Mouse (Mus musculus) hindbrain, embryonic 16.5 days (tissue): Measurements from ENCODE around the gene Cmbl. TPM values are rescaled to one million over a fixed set of nuclear protein-coding genes. Genes with fewer than 3 reads are reported as not detected.

Experiments used
- ATAC-seq: fragments of 200-750 bp; cut with Nextera tagmentation; 2 replicates; pipeline ENCODE4 v1.8.0; 2017; ENCODE audit warnings: moderate TSS enrichment, moderate library complexity
- H3K27ac ChIP-seq: fragments of 300-500 bp; sonication (generic); 2 replicates; pipeline ENCODE4 v1.5.1; 2014; ENCODE audit warnings: low read depth, mild to moderate bottlenecking, control low read depth, low read length, moderate library complexity
- H3K27me3 ChIP-seq: fragments of 300-500 bp; sonication (generic); replicated peaks from 2 replicates; pipeline ENCODE4 v1.6.1; 2014; ENCODE audit warnings: low read length; ENCODE audit not compliant: control insufficient read depth, insufficient read depth
- H3K36me3 ChIP-seq: fragments of 300-500 bp; sonication (generic); 2 replicates; pipeline ENCODE4 v1.6.1; 2014; ENCODE audit warnings: mild to moderate bottlenecking, low read length, moderate library complexity, mixed read lengths; ENCODE audit not compliant: control insufficient read depth, insufficient read depth
- H3K4me1 ChIP-seq: fragments of 300-500 bp; sonication (generic); 2 replicates; pipeline ENCODE4 v1.6.1; 2014; ENCODE audit warnings: low read depth, low read length; ENCODE audit not compliant: control insufficient read depth, insufficient read depth
- H3K4me2 ChIP-seq: fragments of 300-500 bp; sonication (generic); 2 replicates; pipeline ENCODE4 v1.6.1; 2014; ENCODE audit warnings: mild to moderate bottlenecking, low read length, control low read depth, moderate library complexity
- H3K4me3 ChIP-seq: fragments of 300-500 bp; sonication (generic); 2 replicates; pipeline ENCODE4 v1.5.1; 2014; ENCODE audit warnings: mild to moderate bottlenecking, low read length, control low read depth, moderate library complexity
- H3K9ac ChIP-seq: fragments of 300-500 bp; sonication (generic); 2 replicates; pipeline ENCODE4 v1.6.1; 2014; ENCODE audit warnings: low read depth, mild to moderate bottlenecking, control low read depth, low read length, moderate library complexity
- H3K9me3 ChIP-seq: fragments of 300-500 bp; sonication (generic); 2 replicates; pipeline ENCODE4 v1.6.1; 2014; ENCODE audit warnings: mild to moderate bottlenecking, low read length, moderate library complexity; ENCODE audit not compliant: control insufficient read depth
- WGBS: fragments of 180-500 bp; shearing (Covaris S2); extraction: QIAGEN DNeasy Blood & Tissue Kit; methylation state at CpG from one replicate; pipeline ENCODE4 v1.1.7; 2014; 5-methylcytosine and 5-hydroxymethylcytosine counted together
- polyA plus RNA-seq: library from polyadenylated mRNA; unstranded; fragments of >200 nt; fragmentation: Nextera tagmentation; extraction: Ambion mirVana; gene quantifications from 2 replicates; pipeline ENCODE4 v1.2.1, GENCODE M21; 2015

The Cmbl gene
- polyA plus RNA-seq, 1 experiment from 2014 or later = 17.1 TPM

DNA sequence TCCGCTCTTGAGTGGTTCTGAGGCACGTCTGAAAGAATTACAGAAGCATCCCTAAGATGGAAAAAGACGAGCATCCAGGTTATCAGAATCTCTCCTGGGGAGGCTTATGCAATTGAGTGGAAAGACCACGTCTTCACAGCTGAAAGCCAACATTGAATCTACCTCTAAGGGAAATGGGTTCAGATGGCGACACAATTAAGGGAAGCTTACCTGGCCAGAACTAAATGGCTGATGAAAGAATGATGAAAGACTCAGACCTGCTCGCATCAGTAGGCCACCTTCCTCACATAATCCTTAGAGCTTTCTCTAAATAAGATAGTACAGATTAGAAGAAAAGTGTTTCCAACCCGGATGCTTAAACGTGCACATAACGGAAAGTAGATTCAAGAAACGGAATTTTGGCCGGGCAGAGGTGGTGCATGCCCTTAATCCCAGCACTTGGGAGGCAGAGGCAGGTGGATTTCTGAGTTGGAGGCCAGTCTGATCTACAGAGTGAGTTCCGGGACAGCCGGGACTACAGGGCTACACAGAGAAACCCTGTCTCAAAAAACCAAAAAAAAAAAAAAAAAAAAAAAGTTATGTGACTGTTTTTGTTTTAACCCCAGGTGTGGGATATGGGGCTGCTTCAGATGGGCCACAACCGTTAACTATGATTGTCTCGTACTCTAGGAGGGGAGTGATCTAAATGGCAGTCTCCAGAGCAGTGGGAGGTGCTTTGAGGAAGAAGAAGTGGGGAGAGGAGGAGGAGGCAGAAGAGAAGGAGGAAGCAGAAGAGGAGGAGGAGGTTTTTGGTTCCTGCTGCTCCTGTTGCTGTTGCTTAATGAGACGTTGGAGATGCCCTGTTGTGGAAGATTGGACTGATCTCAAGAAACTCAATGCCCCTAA lies 33.5 kb upstream of the Cmbl start:
- Histone ChIP-seq H3K9me3 (no peaks in the 10 kb centered on the region), H3K9ac (peak overlapping the region; percentile 84), H3K27ac (peak overlapping the region; percentile 98), H3K27me3 (no peaks in the 10 kb centered on the region), H3K4me1 (peaks cover 10% of the 10 kb centered on the region), H3K4me3 (peak overlapping the region; percentile 87), H3K4me2 (peak overlapping the region; percentile 52), H3K36me3 (no peaks in the 10 kb centered on the region)
- ATAC-seq = no peak
- WGBS = 23% methylated on average over 16 of the region's 16 CpGs

DNA sequence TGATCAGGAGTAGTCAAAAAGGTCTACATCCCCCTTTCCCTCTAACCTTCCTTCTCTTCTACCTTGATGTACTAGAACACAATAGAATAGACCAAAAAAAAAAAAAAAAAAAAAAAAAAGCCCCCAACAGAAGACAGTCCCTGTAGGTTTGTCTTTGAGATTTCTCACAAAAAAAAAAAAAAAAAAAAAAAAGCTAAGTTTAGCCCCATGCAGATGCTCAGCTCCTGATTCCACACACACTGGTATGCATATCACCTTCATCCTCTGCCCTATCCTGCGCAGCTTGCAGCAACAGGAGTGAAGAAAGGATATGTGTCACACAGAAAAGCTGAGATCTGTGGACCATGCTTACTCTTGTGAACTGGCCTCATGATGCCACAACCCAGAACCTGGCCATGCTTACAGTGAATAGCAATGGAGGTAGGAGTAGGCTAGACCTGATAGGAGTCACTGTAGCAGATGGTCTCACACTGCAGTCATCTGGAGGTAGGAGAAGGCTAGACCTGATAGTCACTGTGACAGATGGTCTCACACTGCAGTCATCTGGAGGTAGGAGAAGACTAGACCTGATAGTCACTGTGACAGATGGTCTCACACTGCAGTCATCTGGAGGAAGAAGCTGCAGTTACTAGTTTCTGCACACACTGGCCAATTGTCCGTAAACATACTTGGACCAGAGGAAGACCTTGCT lies 32.7 kb upstream of the Cmbl start:
- WGBS = 94% methylated on average over 2 of the region's 2 CpGs
- Histone ChIP-seq H3K4me2 (peak overlapping the region; percentile 52; the same call in 1 of the 2 replicates), H3K27ac (no peak overlapping the region), H3K9ac (no peak overlapping the region), H3K4me3 (no peak overlapping the region), H3K4me1 (peaks cover 10% of the 10 kb centered on the region), H3K36me3 (no peaks in the 10 kb centered on the region), H3K9me3 (no peaks in the 10 kb centered on the region), H3K27me3 (no peaks in the 10 kb centered on the region)
- no peak for ATAC-seq

DNA sequence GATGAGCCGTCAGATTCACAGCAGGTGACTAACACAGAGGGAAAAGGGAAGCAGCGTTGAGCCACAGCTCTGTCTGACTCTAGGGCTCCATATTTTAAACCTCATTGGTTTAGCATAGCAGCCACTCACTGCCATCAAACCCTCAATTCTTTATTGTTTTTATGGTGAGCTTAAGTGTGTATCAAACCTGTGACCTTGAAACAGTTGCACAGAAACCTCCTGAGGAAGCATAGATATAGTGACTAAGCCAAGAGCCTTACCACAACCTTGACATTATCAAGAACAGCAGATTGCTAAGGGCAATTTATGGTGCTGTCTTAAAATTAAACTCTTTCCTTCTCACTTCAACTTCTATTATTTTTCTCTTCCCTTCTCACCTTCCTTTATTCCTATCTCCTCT lies 31.7 kb upstream of the Cmbl start:
- H3K27me3 ChIP-seq = no peaks in the 10 kb centered on the region
- no peak overlapping the region for H3K4me2 ChIP-seq
- H3K36me3 ChIP-seq = no peaks in the 10 kb centered on the region
- 64% methylated on average over 2 of the region's 2 CpGs for WGBS
- peaks cover 10% of the 10 kb centered on the region for H3K4me1 ChIP-seq
- H3K9ac ChIP-seq = no peak overlapping the region
- ATAC-seq = no peak
- H3K9me3 ChIP-seq = no peaks in the 10 kb centered on the region
- H3K27ac ChIP-seq = no peak overlapping the region
- H3K4me3 ChIP-seq = no peak overlapping the region

DNA sequence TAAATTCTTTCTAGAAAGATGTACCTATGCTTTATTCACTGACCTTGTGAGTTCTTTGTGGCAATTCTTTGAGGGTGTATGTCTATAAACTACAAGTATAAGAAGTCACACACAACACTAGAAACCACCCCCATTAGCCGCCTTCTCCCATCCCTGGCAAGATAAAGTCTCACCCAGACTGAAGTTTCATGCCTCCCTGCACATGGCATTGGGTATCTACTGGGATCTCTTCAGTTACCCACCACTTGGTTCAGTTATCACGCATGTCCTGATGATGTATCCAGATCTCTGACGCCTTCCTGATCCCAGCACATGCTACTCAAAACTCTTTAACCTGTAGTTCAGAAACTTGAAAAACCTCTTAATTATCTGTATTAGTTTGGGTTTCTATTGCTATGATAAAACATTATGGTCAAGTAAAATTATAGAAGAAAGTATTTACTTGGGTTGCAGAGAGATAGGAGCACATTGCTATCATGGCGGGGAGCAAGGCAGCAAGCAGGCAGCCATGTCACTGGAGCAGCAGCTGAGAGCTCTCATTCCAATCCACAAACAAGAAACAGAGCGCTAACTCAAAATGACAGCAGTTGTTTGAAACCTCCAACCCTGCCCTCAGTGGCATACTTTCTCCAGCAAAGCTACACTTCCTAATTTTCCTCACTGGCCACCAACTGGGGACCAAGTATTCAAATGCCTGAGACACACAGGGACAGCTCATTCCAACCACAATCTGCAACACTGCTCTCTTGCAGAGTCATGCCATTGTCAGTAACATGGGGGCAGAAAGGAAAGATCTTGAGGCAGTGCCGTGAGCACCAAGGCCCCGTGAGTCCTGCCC lies 30.5 kb upstream of the Cmbl start:
- no peaks in the 10 kb centered on the region for H3K27me3 ChIP-seq
- H3K36me3 ChIP-seq = no peaks in the 10 kb centered on the region
- no peak overlapping the region for H3K9ac ChIP-seq
- H3K4me3 ChIP-seq = no peak overlapping the region
- no peak for ATAC-seq
- H3K4me1 ChIP-seq = peaks cover 4% of the 10 kb centered on the region; the same call in 1 of the 2 replicates
- H3K9me3 ChIP-seq = no peaks in the 10 kb centered on the region
- 73% methylated on average over 7 of the region's 7 CpGs for WGBS
- H3K4me2 ChIP-seq = no peak overlapping the region
- H3K27ac ChIP-seq = no peak overlapping the region

DNA sequence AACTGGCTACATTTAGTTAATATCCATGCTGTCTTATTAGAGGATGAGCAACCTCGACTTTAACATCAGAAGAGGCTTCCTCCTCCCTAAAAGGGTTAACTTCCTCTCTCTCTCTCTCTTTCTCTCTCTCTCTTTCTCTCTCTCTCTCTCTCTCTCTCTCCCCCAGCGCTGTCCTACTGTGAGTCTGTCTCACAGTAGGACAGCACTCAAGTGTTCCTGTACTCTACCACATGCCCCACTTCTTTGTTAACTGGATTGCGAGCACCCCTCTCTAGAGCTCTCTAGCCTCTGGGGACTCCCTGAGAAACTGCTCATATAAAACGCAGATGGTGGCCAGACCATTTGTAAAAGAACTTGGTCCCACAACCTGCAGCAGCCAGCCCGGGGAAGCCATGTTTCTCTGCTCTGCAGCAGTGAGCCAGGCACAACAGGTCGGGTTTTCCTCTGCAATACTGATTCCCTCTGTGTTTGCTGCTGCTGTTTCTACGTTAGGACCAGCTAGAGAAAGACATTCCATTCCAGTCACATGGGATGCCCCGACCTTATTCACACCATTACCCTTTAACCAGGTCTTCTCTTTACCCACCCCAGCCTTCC lies 29.8 kb upstream of the Cmbl start:
- Histone ChIP-seq H3K27ac (no peak overlapping the region), H3K36me3 (no peaks in the 10 kb centered on the region), H3K9me3 (no peaks in the 10 kb centered on the region), H3K4me2 (no peak overlapping the region), H3K4me1 (0 out of 2 replicates have a peak, but pooled peaks cover 4% of the 10 kb centered on the region), H3K9ac (no peak overlapping the region), H3K4me3 (no peak overlapping the region), H3K27me3 (no peaks in the 10 kb centered on the region)
- 15% methylated on average over 8 of the region's 8 CpGs for WGBS
- no peak for ATAC-seq

DNA sequence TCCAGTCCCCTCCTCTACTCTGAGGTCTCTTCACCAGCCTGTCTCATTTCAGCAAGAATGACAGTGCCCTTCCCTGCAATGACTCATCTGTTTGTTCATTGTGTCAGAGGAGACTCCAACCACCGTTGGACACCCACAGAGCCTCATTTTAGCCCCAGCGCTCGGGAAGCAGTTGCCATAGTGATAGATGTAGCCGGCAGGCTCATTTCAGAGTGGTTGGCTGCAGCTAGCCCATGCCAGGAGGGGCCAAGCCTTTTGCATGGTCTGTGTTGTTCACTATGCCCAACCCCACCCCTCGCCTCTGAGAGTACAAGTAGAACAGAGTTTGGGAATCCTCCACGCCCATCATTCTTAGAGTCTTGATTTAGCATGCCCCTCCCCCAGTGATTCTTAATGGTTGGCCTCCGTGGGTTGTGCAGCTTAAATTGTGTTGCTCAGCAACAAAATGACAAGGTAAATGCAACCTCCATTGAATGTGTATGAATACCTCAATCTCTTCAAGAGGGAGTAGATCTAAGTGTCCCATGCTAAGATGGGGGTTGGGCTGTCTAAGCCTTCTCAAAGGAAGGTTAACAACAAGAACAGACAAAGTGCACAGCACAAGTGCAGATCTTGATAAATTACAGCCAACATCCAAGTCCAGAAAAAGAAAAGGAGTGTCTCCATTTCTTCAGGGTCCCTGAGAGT lies 29.0 kb upstream of the Cmbl start:
- 6% methylated on average over 7 of the region's 7 CpGs for WGBS

DNA sequence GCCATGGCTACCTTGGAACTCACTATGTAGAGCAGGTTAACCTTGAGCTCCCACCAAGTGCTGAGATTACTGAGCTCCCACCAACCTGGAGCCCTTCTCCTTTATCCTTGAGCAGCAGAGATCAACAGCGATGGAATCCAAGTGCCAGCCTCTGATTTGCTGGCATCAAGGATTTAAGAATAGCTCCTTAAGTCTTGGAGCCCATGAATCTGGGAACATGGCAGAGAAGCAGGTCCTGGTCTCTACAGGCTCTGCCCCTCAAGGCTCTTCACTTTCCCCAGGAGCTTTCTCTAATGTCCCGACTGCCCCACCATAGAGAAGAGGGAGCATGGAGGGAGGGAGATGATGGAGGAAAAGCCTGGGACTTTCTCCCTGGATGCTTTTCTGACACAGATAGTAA lies 27.5 kb upstream of the Cmbl start:
- no peaks in the 10 kb centered on the region for H3K9me3 ChIP-seq
- H3K9ac ChIP-seq = no peak overlapping the region
- no peaks in the 10 kb centered on the region for H3K36me3 ChIP-seq
- 96% methylated on average over 2 of the region's 2 CpGs for WGBS
- no peak for ATAC-seq
- no peak overlapping the region for H3K27ac ChIP-seq
- peaks cover 11% of the 10 kb centered on the region for H3K4me1 ChIP-seq
- H3K4me3 ChIP-seq = no peak overlapping the region
- no peak overlapping the region for H3K4me2 ChIP-seq
- no peaks in the 10 kb centered on the region for H3K27me3 ChIP-seq

More for the DNA sequence above, 29.0 kb upstream of the Cmbl start:
- Histone ChIP-seq H3K9me3 (no peaks in the 10 kb centered on the region), H3K36me3 (no peaks in the 10 kb centered on the region), H3K27ac (no peak overlapping the region), H3K27me3 (no peaks in the 10 kb centered on the region), H3K4me3 (no peak overlapping the region), H3K4me2 (peak overlapping the region; percentile 1; the same call in 1 of the 2 replicates), H3K9ac (no peak overlapping the region), H3K4me1 (0 out of 2 replicates have a peak, but pooled peaks cover 4% of the 10 kb centered on the region)
- peak; percentile 82 for ATAC-seq

DNA sequence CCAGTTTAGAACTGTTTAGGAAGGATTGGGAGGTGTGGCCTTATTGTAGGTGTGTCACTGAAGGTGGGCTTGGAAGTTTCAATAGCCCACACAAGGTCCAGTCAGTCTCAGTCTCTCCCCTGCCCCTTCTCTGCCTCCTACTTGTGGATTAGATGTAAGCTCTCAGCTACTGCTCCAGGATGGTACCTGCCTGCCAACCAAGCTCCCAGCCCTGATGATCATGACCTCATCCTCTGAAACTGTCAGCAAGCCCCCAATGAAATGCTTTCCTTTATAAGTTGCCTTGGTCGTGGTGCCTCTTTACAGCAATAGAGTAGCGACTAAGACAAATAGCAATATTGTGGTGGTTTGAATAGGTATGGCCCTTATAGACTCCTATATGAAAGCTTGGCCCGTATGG lies 26.8 kb upstream of the Cmbl start:
- Histone ChIP-seq H3K4me3 (no peak overlapping the region), H3K4me1 (peaks cover 11% of the 10 kb centered on the region), H3K9ac (no peak overlapping the region), H3K27ac (no peak overlapping the region), H3K9me3 (no peaks in the 10 kb centered on the region), H3K27me3 (no peaks in the 10 kb centered on the region), H3K36me3 (no peaks in the 10 kb centered on the region), H3K4me2 (no peak overlapping the region)
- ATAC-seq = no peak
- 83% methylated on average over 3 of the region's 3 CpGs for WGBS
